In genomic region chr11:120046553-120047191, GRCm38 (mm10) we compare ENCODE assay signal across 8 mouse cellular contexts. TPM values are rescaled to one million over a fixed set of nuclear protein-coding genes. Genes with fewer than 3 reads are reported as not detected.
DNase-seq lines count a peak whose midpoint lies in the region; ATAC-seq and TF ChIP-seq lines count a peak whose summit lies in the region.

Gene Aatk, minus strand, starts transcription at chr11:120047167.

- no peak; the same call in 1 of the 2 replicates for ATAC-seq in forebrain, embryonic 11.5 days (replicated peaks; ENCODE audit: low FRiP score)
- ATAC-seq in midbrain, postnatal 0 days (ENCODE audit: low FRiP score): peak; percentile 55

- TF ChIP-seq CTCF in layer of hippocampus, adult 2 months (conservative IDR thresholded peaks at IDR 0.05): no peak
- no peak for TF ChIP-seq CTCF in midbrain, postnatal 0 days (IDR thresholded peaks at IDR 0.05)

- H3K9ac ChIP-seq in forebrain, embryonic 11.5 days (ENCODE audit: low read length): peak within 1 kb of the TSS; percentile 87
- H3K9ac ChIP-seq in midbrain, postnatal 0 days (replicated peaks; ENCODE audit: low read length, poor library complexity, severe bottlenecking): peak within 1 kb of the TSS; percentile 93

- H3K27ac ChIP-seq in layer of hippocampus, adult 2 months: peak within 1 kb of the TSS; percentile 100
- H3K27ac ChIP-seq in forebrain, embryonic 11.5 days (ENCODE audit: low read depth, low read length): 0 out of 2 replicates have a peak within 1 kb of the TSS, but pooled peaks have one; percentile 12
- H3K27ac ChIP-seq in midbrain, postnatal 0 days (ENCODE audit: low read depth, low read length): peak within 1 kb of the TSS; percentile 92

- peaks cover 14% of the 10 kb centered on the region for H3K27me3 ChIP-seq in forebrain, embryonic 11.5 days (ENCODE audit: control insufficient read depth, insufficient read depth, low read length)
- H3K27me3 ChIP-seq in midbrain, postnatal 0 days (ENCODE audit: insufficient read depth, low read length): no peaks in the 10 kb centered on the region

- H3K9me3 ChIP-seq in forebrain, embryonic 11.5 days (ENCODE audit: control insufficient read depth, low read length): no peaks in the 10 kb centered on the region
- no peaks in the 10 kb centered on the region for H3K9me3 ChIP-seq in midbrain, postnatal 0 days (ENCODE audit: low read length)

- under 1% methylated on average over 53 of the region's 63 CpGs for WGBS in forebrain, embryonic 11.5 days
- under 1% methylated on average over 49 of the region's 63 CpGs for WGBS in midbrain, postnatal 0 days

- peak in 1 of 2 experiments; percentile 49 for DNase-seq in layer of hippocampus, adult 2 months (ENCODE audit: low spot score in 2 of 2)
- no peak for DNase-seq in layer of hippocampus, adult 9-10 months (ENCODE audit: low spot score)
- DNase-seq in adrenal gland, postnatal 4 days (ENCODE audit: low spot score in 2 of 2): no peak
- DNase-seq in forebrain, embryonic 11.5 days (ENCODE audit: low spot score): peak; percentile 77
- peak in 1 of 2 experiments; percentile 46 for DNase-seq in layer of hippocampus, postnatal 36 days
- peak; percentile 54 for DNase-seq in midbrain, postnatal 0 days (ENCODE audit: low spot score)
- DNase-seq in spleen, postnatal 10 days (ENCODE audit: low spot score in 2 of 2): no peak
- no peak for DNase-seq in gastrocnemius, adult 8-10 months (ENCODE audit: low spot score in 2 of 2)

- H3K4me3 ChIP-seq in layer of hippocampus, adult 2 months: peak within 1 kb of the TSS; percentile 93
- peak within 1 kb of the TSS; percentile 64 for H3K4me3 ChIP-seq in forebrain, embryonic 11.5 days (ENCODE audit: low read depth, low read length)
- peak within 1 kb of the TSS; percentile 76 for H3K4me3 ChIP-seq in midbrain, postnatal 0 days (ENCODE audit: low read depth, low read length)

- H3K4me1 ChIP-seq in forebrain, embryonic 11.5 days (replicated peaks; ENCODE audit: control insufficient read depth, insufficient read depth, low read length): peaks cover 18% of the 10 kb centered on the region
- H3K4me1 ChIP-seq in midbrain, postnatal 0 days (ENCODE audit: insufficient read depth, low read length): peaks cover 38% of the 10 kb centered on the region

- H3K36me3 ChIP-seq in forebrain, embryonic 11.5 days (ENCODE audit: control insufficient read depth, insufficient read depth, low read length): no peaks in the 10 kb centered on the region
- no peaks in the 10 kb centered on the region for H3K36me3 ChIP-seq in midbrain, postnatal 0 days (ENCODE audit: insufficient read depth, low read length)

- H3K4me2 ChIP-seq in forebrain, embryonic 11.5 days (ENCODE audit: low read depth, low read length, severe bottlenecking): peak within 1 kb of the TSS; percentile 97
- peak within 1 kb of the TSS; percentile 94 for H3K4me2 ChIP-seq in midbrain, postnatal 0 days (ENCODE audit: low read depth, low read length, poor library complexity, severe bottlenecking)

RNA-seq across cellular contexts. Expression of gene Aatk, which starts in this region (rescaled TPM):
- total RNA-seq in layer of hippocampus, adult 2 months (2021): 100 to 1,000 TPM; 196 to 207 TPM
- 10 to 100 TPM; 30.1 to 30.9 TPM for total RNA-seq in adrenal gland, postnatal 4 days (2021)
- 2.8 and 3.5 TPM in 2 replicates for polyA plus RNA-seq in forebrain, embryonic 11.5 days (2014; fragmentation: Nextera tagmentation; extraction: Ambion mirVana)
- total RNA-seq in layer of hippocampus, postnatal 36 days (2021): 100 to 1,000 TPM; 213 to 224 TPM
- total RNA-seq in midbrain, postnatal 0 days (2014; rRNA removed): 170 and 178 TPM in 2 replicates
- 44.9 and 46.9 TPM in 2 replicates for polyA plus RNA-seq in midbrain, postnatal 0 days (2015; fragmentation: Nextera tagmentation; extraction: Ambion mirVana)
- total RNA-seq in gastrocnemius, adult 8-10 months (2022): 1 to 10 TPM; 2.3 to 5.0 (median 3.1) TPM

Comparison
In these comparisons a context has a peak if more than half of its experiments do, and no peak if none do; other contexts are left out.
1. RNA of gene Aatk (total RNA-seq): 213 to 224 TPM in layer of hippocampus, postnatal 36 days, 196 to 207 TPM in layer of hippocampus, adult 2 months, 170 to 178 TPM in midbrain, postnatal 0 days and 30.1 to 30.9 TPM in adrenal gland, postnatal 4 days; 2.3 to 5.0 TPM in gastrocnemius, adult 8-10 months; every median in the first group is over 4 times any median in the second.
2. RNA of gene Aatk (polyA plus RNA-seq): 44.9 to 46.9 TPM in midbrain, postnatal 0 days; 2.8 to 3.5 TPM in forebrain, embryonic 11.5 days; every median in the first group is over 10 times any median in the second.
3. DNase-seq: peak in forebrain, embryonic 11.5 days (single experiment) and midbrain, postnatal 0 days (single experiment); none in layer of hippocampus, adult 9-10 months (single experiment), adrenal gland, postnatal 4 days (0 of 2), spleen, postnatal 10 days (0 of 2) and gastrocnemius, adult 8-10 months (0 of 2).
4. H3K27ac ChIP-seq: peak in every context shown above with its lines; median percentile 100 in layer of hippocampus, adult 2 months; 92 in midbrain, postnatal 0 days; 12 in forebrain, embryonic 11.5 days.
5. Peak in every context shown above with its lines, with median percentiles within 50 percentile points of each other: H3K4me3 ChIP-seq.